Mouse (Mus musculus) ES-E14 (cell line): Measurements from ENCODE around the gene 9230112D13Rik.

ENCODE experiments used
- HCFC1 ChIP-seq: IDR thresholded peaks from 2 replicates; pipeline ENCODE4 v1.6.1; 2012; ENCODE audit warnings: low read length, inconsistent platforms, borderline replicate concordance; ENCODE audit not compliant: insufficient read depth
- ZC3H11A ChIP-seq: IDR thresholded peaks from 2 replicates; pipeline ENCODE4 v1.6.1; 2012; ENCODE audit warnings: low read depth, mild to moderate bottlenecking, inconsistent platforms, low read length, borderline replicate concordance

- TF ChIP-seq ZC3H11A (no peak), HCFC1 (no peak)
Observed at GRCm38 (mm10) chr14:34535883-34536282, 13.3 kb upstream of the 9230112D13Rik start.
